Mouse (Mus musculus) liver, adult 2 months (tissue): ENCODE measurements at regions not wholly inside any gene's neighbourhood (a gene's known extent, or its start where the extent isn't known, plus 50 kb on each side); places are given as distances from the start of the nearest gene placed in this dataset.

Experiments
- DNase-seq: peaks from one replicate; pipeline ENCODE4 v3.0.0-alpha.2; 2011; ENCODE audit warnings: low read depth, low spot score; ENCODE audit errors: extremely low read depth
- H3K27ac ChIP-seq: fragments of 200-500 bp; replicated peaks from 2 replicates; pipeline ENCODE4 v1.5.1; 2012; ENCODE audit warnings: low read depth, mild to moderate bottlenecking, control low read depth, inconsistent platforms, low read length; ENCODE audit not compliant: insufficient read depth
- H3K27me3 ChIP-seq: fragments of 200-500 bp; 2 replicates; pipeline ENCODE4 v1.6.1; 2012; ENCODE audit warnings: mild to moderate bottlenecking, moderate library complexity, low read length, inconsistent platforms; ENCODE audit not compliant: control insufficient read depth, insufficient read depth
- H3K36me3 ChIP-seq: fragments of 200-500 bp; 2 replicates; pipeline ENCODE4 v1.6.1; 2012; ENCODE audit warnings: low read length, inconsistent platforms; ENCODE audit not compliant: control insufficient read depth, insufficient read depth
- H3K4me1 ChIP-seq: fragments of 200-500 bp; 2 replicates; pipeline ENCODE4 v1.6.1; 2011; ENCODE audit warnings: low read length; ENCODE audit not compliant: control insufficient read depth, insufficient read depth
- H3K4me3 ChIP-seq: fragments of 200-500 bp; 2 replicates; pipeline ENCODE4 v1.5.1; 2011; ENCODE audit warnings: low read depth, mild to moderate bottlenecking, control low read depth, low read length, moderate library complexity; ENCODE audit not compliant: insufficient read depth
- H3K79me2 ChIP-seq: fragments of 200-500 bp; 2 replicates; pipeline ENCODE4 v1.6.1; 2012; ENCODE audit warnings: inconsistent platforms, mild to moderate bottlenecking, low read length, moderate library complexity; ENCODE audit not compliant: control insufficient read depth, insufficient read depth
- H3K9ac ChIP-seq: fragments of 200-500 bp; 2 replicates; pipeline ENCODE4 v1.6.1; 2012; ENCODE audit warnings: low read depth, mild to moderate bottlenecking, control low read depth, inconsistent platforms, low read length
- CTCF ChIP-seq: fragments of 200-500 bp; IDR thresholded peaks from 2 replicates; pipeline ENCODE4 v1.5.1; 2011; ENCODE audit warnings: low read depth, low read length, control low read depth
- POLR2A ChIP-seq: fragments of 200-500 bp; IDR thresholded peaks from 2 replicates; pipeline ENCODE4 v1.6.1; 2011; ENCODE audit warnings: low read length, control low read depth; ENCODE audit not compliant: insufficient read depth; ENCODE audit errors: extremely low read depth
- WGBS: fragments of 180-500 bp; shearing (Covaris S2); methylation state at CpG from one replicate; pipeline ENCODE4 v1.1.7; 2018; 5-methylcytosine and 5-hydroxymethylcytosine counted together

DNA sequence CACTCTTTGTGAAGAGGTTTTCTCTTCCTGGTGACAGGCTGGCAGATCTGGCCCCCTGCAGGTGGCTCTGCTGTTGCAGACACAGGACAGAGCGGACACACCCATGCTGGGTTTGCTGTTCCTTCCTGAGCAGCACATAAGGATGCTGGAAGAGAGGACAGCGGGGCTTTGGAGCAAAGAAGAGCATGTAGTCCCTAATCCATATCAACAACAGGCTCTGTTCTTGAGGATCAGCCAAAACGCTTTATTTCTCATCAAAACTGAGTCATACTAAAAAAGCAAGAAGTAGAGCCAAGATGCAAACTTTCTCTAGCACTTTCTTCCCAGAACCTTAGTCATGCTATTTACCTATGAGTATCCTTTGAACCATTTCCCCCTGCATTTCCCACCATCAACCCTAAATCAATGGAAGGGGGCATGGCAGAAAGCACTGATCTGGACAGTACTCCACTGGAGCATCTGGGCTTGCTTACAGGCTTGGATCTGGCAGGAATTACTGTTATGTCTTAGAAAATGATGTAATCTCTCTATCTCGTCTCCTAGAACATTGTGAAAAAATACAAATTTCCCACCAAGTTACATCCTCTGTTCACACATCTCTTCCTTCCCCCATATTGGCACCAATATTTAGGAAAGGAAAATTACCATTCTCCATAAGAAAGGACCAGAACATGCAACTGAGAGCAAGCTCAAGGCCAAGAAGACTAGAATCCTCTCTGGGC lies 2294.7 kb upstream of the Lrrc6 start:
- Histone ChIP-seq H3K36me3 (no peaks in the 10 kb centered on the region), H3K9ac (no peak overlapping the region), H3K27ac (no peak overlapping the region), H3K4me1 (no peaks in the 10 kb centered on the region), H3K4me3 (no peak overlapping the region), H3K79me2 (no peaks in the 10 kb centered on the region), H3K27me3 (no peaks in the 10 kb centered on the region)
- 49% methylated on average over 4 of the region's 4 CpGs for WGBS
- DNase-seq, result no peak
- no peak for TF ChIP-seq CTCF
- no peak for TF ChIP-seq POLR2A

DNA sequence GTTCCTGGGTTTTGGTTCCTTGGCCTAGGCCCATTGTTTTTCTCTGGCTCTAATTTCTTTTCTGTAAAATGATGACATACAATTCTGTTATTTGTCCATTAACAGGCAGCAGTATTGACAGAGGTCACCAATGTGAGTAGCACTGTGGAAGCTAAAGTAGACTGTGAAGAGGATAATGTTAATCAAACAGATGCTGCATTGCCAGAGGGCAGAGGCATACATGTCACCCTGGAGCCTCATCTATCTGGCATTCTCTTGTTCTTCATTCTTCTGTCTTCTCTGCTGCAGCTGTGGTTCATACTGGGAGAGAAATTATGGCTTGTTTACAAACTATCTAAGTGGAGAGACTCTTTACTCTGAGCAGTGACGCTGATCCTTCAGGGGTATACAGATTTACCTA lies 2259.2 kb upstream of the Lrrc6 start:
- Histone ChIP-seq H3K9ac (no peak overlapping the region), H3K27ac (no peak overlapping the region), H3K79me2 (no peaks in the 10 kb centered on the region), H3K4me1 (no peaks in the 10 kb centered on the region), H3K36me3 (no peaks in the 10 kb centered on the region), H3K4me3 (no peak overlapping the region), H3K27me3 (no peaks in the 10 kb centered on the region)
- TF ChIP-seq CTCF (no peak), POLR2A (no peak)
- DNase-seq, result no peak
- 69% methylated on average over 1 of the region's 1 CpGs for WGBS

DNA sequence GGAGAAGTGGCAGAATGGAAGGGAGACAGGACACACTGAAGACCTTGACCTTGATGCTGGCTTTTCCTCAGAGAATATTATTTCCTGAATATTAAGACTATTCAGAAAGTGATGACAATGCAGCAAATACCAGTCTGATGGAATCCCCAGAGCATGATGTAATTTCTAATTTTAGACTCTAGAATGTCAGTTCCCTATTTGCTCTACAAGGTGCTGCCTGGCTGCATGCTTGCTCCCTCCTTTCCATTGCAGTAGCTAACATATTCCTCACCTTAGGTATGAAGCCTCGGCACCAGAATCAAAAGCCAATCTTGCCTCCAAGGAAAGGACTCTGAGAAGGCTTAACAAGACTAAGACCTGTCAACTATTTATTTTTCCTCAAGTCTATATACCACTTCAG lies 2254.5 kb upstream of the Lrrc6 start:
- Histone ChIP-seq H3K27me3 (no peaks in the 10 kb centered on the region), H3K36me3 (no peaks in the 10 kb centered on the region), H3K4me3 (no peak overlapping the region), H3K79me2 (no peaks in the 10 kb centered on the region), H3K4me1 (no peaks in the 10 kb centered on the region), H3K9ac (no peak overlapping the region), H3K27ac (no peak overlapping the region)
- DNase-seq, result no peak
- TF ChIP-seq POLR2A (no peak), CTCF (no peak)
- 89% methylated on average over 1 of the region's 1 CpGs for WGBS

DNA sequence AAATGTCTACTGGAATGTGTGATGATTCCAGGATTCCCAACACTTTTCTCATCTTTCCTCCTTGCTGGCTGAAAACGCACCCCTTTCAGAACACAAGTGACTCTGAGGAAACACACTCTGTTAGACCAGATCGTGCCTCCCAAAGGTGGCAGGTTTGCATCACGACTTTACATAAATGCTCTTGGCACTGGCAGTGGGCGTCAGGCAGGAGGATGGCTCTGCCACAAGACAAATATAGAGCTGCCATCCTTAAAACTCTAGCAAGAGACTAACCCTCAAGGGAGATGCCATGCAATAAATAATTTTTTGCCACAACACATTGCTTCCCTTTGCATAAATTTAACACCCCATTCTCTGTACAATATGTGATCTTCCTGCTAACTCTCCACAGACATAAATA lies 2254.1 kb upstream of the Lrrc6 start:
- H3K27me3 ChIP-seq, result no peaks in the 10 kb centered on the region
- H3K36me3 ChIP-seq, result no peaks in the 10 kb centered on the region
- H3K4me3 ChIP-seq, result no peak overlapping the region
- H3K79me2 ChIP-seq, result no peaks in the 10 kb centered on the region
- TF ChIP-seq POLR2A, result no peak
- TF ChIP-seq CTCF, result no peak
- no peaks in the 10 kb centered on the region for H3K4me1 ChIP-seq
- 69% methylated on average over 4 of the region's 4 CpGs for WGBS
- H3K9ac ChIP-seq, result no peak overlapping the region
- no peak for DNase-seq
- no peak overlapping the region for H3K27ac ChIP-seq

DNA sequence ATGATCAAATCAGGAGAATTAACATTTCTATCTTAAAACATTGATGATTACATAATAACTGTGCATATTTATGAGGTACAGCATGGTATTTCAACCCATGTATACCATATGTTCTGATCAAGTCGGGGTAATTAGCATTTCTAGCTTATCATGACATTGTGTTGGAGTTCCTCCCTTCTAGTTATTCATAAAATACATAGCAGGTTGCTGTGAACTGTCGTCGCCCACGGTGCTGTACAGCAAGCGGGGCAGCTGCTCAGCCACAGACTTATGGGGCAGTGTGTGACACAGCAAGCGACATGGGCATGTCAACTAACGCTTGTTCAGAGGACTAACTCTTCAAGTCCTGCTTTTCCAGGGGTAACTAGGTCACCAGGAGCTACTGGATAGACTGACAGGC lies 2238.6 kb upstream of the Lrrc6 start:
- no peak for DNase-seq
- Histone ChIP-seq H3K9ac (no peak overlapping the region), H3K36me3 (no peaks in the 10 kb centered on the region), H3K27ac (no peak overlapping the region), H3K4me1 (no peaks in the 10 kb centered on the region), H3K79me2 (no peaks in the 10 kb centered on the region), H3K4me3 (no peak overlapping the region), H3K27me3 (no peaks in the 10 kb centered on the region)
- TF ChIP-seq CTCF, result no peak
- TF ChIP-seq POLR2A, result no peak
- 79% methylated on average over 7 of the region's 7 CpGs for WGBS

DNA sequence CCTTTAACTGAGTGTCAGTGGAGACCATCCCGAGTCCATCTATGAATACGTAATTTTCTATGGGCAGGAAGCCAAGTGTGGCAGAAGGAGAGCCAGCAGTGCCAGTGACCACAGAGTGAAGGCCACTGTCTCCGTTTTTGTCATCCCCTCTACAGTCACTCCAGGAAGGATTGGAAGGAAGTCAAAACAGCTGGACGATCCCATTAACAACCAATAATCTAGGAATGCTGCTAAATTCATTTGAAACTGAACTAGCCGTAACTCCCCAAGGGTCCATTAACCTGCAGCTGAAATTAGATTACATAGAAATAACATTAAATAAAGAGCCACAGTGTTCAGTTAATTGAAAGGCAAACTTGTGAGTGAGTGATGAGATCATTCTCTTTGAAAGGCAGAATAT lies 2220.5 kb upstream of the Lrrc6 start:
- no peaks in the 10 kb centered on the region for H3K79me2 ChIP-seq
- H3K27me3 ChIP-seq, result no peaks in the 10 kb centered on the region
- TF ChIP-seq POLR2A (no peak), CTCF (no peak)
- no peaks in the 10 kb centered on the region for H3K36me3 ChIP-seq
- no peak overlapping the region for H3K4me3 ChIP-seq
- H3K9ac ChIP-seq, result no peak overlapping the region
- DNase-seq, result no peak
- no peak overlapping the region for H3K27ac ChIP-seq
- no peaks in the 10 kb centered on the region for H3K4me1 ChIP-seq
- WGBS, result 71% methylated on average over 5 of the region's 5 CpGs
